Mouse (Mus musculus) heart, postnatal 14 days (tissue): ENCODE data around the gene Atoh8. TPM values are rescaled to one million over a fixed set of nuclear protein-coding genes. Genes with fewer than 3 reads are reported as not detected.

Experiments used
- DNase-seq, 2 experiments: peaks; one replicate each; pipeline ENCODE4 v3.0.0; 2021 to 2022
- intact Hi-C: fragments of 180-260 bp; cut with DNase I; formaldehyde crosslinking; loops from one replicate; pipeline ENCODE4 v1.15.1; 2025
- total RNA-seq, 2 experiments: library from RNA; stranded (reverse); gene quantifications; 2 replicates each; pipeline ENCODE4 v1.2.3; 2021

Atoh8 gene
- total RNA-seq, 2 experiments from 2014 or later: 10.1 to 11.3 TPM

GRCm38 (mm10) chr6:72259474-72259873 lies 24.1 kb upstream of the Atoh8 start:
- peak in 1 of 2 experiments; percentile 68 for DNase-seq
- intact Hi-C loops: no loop called here

- intact Hi-C loops: no loop called here
- DNase-seq: no peak
Measured at GRCm38 (mm10) chr6:72255294-72255693, 19.9 kb upstream of the Atoh8 start.

- intact Hi-C loops: no loop called here
- peak; percentile 48 to 60 for DNase-seq
Measured at GRCm38 (mm10) chr6:72254588-72255075, 19.3 kb upstream of the Atoh8 start.

GRCm38 (mm10) chr6:72253911-72254587 lies 18.7 kb upstream of the Atoh8 start:
- intact Hi-C loops: no loop called here
- DNase-seq: no peak

- no peak for DNase-seq
- intact Hi-C loops: no loop called here
Measured at GRCm38 (mm10) chr6:72253168-72253567, 17.8 kb upstream of the Atoh8 start.

- intact Hi-C loops: no loop called here
- no peak for DNase-seq
Measured at GRCm38 (mm10) chr6:72252433-72252832, 17.1 kb upstream of the Atoh8 start.

- intact Hi-C loops: no loop called here
- no peak for DNase-seq
Measured at GRCm38 (mm10) chr6:72249981-72250380, 14.6 kb upstream of the Atoh8 start.

- intact Hi-C loops: no loop called here
- DNase-seq: no peak
Measured at GRCm38 (mm10) chr6:72248150-72248914, 13.0 kb upstream of the Atoh8 start.

- intact Hi-C loops: no loop called here
- no peak for DNase-seq
Measured at GRCm38 (mm10) chr6:72246303-72246702, 10.9 kb upstream of the Atoh8 start.

- intact Hi-C loops: no loop called here
Measured at GRCm38 (mm10) chr6:72244569-72245285, 9.3 kb upstream of the Atoh8 start.

GRCm38 (mm10) chr6:72244144-72244549 lies 8.8 kb upstream of the Atoh8 start:
- intact Hi-C loops: no loop called here
- peak; percentile 93 to 94 for DNase-seq

More at GRCm38 (mm10) chr6:72244569-72245285, 9.3 kb upstream of the Atoh8 start:
- peak in 1 of 2 experiments; percentile 55 for DNase-seq

- no peak for DNase-seq
- intact Hi-C loops: no loop called here
Measured at GRCm38 (mm10) chr6:72242532-72243320, 7.3 kb upstream of the Atoh8 start.

GRCm38 (mm10) chr6:72241843-72242154 lies 6.4 kb upstream of the Atoh8 start:
- DNase-seq: no peak
- intact Hi-C loops: no loop called here

- intact Hi-C loops: no loop called here
- peak; percentile 57 to 62 for DNase-seq
Measured at GRCm38 (mm10) chr6:72241133-72241842, 5.9 kb upstream of the Atoh8 start.

- intact Hi-C loops: no loop called here
- no peak for DNase-seq
Measured at GRCm38 (mm10) chr6:72240042-72240441, 4.7 kb upstream of the Atoh8 start.

- intact Hi-C loops: loop anchor here (1.0 to 2.0 kb wide), 2 partner anchors 24 to 51 kb away; no protein-coding TSS in a partner anchor
- DNase-seq: peak; percentile 89 to 93
Measured at GRCm38 (mm10) chr6:72237035-72237434, 1.7 kb upstream of the Atoh8 start.

GRCm38 (mm10) chr6:72235807-72236407 lies 530 bp upstream of the Atoh8 start:
- DNase-seq: no peak
- intact Hi-C loops: loop anchor here (2.0 kb wide), 2 partner anchors 15 to 25 kb away; no protein-coding TSS in a partner anchor

- peak in 1 of 2 experiments; percentile 44 for DNase-seq
- intact Hi-C loops: loop anchor here (2.0 kb wide), 1 partner anchor 14 kb away; no protein-coding TSS in a partner anchor
Measured at GRCm38 (mm10) chr6:72234372-72235097, 842 bp downstream of the Atoh8 start.
